Mouse (Mus musculus) ES-Bruce4 (cell line): ENCODE results near the gene Slmap. TPM values are rescaled to one million over a fixed set of nuclear protein-coding genes. Genes with fewer than 3 reads are reported as not detected.

Source experiments
- H3K27ac ChIP-seq: 2 replicates; pipeline ENCODE4 v1.5.1; 2012; ENCODE audit warnings: low read length, inconsistent platforms; ENCODE audit not compliant: insufficient read depth
- H3K27me3 ChIP-seq: 2 replicates; pipeline ENCODE4 v1.6.1; 2012; ENCODE audit warnings: mild to moderate bottlenecking, low read length, inconsistent platforms; ENCODE audit not compliant: control insufficient read depth, poor library complexity, insufficient read depth, severe bottlenecking
- H3K36me3 ChIP-seq: 2 replicates; pipeline ENCODE4 v1.6.1; 2012; ENCODE audit warnings: inconsistent platforms, mild to moderate bottlenecking, low read length, moderate library complexity; ENCODE audit not compliant: control insufficient read depth, poor library complexity, insufficient read depth, severe bottlenecking
- H3K4me1 ChIP-seq: one replicate; pipeline ENCODE4 v1.8.1; 2011; ENCODE audit warnings: low read length; ENCODE audit not compliant: control insufficient read depth, insufficient read depth
- H3K4me3 ChIP-seq: 2 replicates; pipeline ENCODE4 v1.5.1; 2011; ENCODE audit warnings: low read depth, mild to moderate bottlenecking, low read length
- H3K9ac ChIP-seq: 2 replicates; pipeline ENCODE4 v1.6.1; 2012; ENCODE audit warnings: low read depth, mild to moderate bottlenecking, inconsistent platforms; ENCODE audit not compliant: poor library complexity, severe bottlenecking
- H3K9me3 ChIP-seq: replicated peaks from 2 replicates; pipeline ENCODE4 v1.6.1; 2012; ENCODE audit warnings: mild to moderate bottlenecking, low read length, inconsistent platforms; ENCODE audit not compliant: control insufficient read depth, poor library complexity, insufficient read depth, severe bottlenecking
- CTCF ChIP-seq: IDR thresholded peaks from one replicate; pipeline ENCODE4 v1.8.1; 2011; ENCODE audit warnings: low read depth, low read length
- EP300 ChIP-seq: IDR thresholded peaks from 2 replicates; pipeline ENCODE4 v1.6.1; 2011; ENCODE audit warnings: low read depth, low read length; ENCODE audit not compliant: insufficient read depth
- POLR2A ChIP-seq: IDR thresholded peaks from one replicate; pipeline ENCODE4 v1.8.1; 2011; ENCODE audit warnings: low read length; ENCODE audit not compliant: insufficient read depth
- polyA plus RNA-seq: library from polyadenylated mRNA; stranded (reverse); fragments of >200 nt; gene quantifications from 2 replicates; pipeline ENCODE4 v1.2.4, GENCODE M21; 2011; ENCODE audit warnings: low read depth; ENCODE audit not compliant: missing spikeins, insufficient read depth, insufficient read length

Gene Slmap
- polyA plus RNA-seq, 1 experiment, result 145 TPM

GRCm38 (mm10) chr14:26379071-26379470 lies 155.7 kb downstream of the Slmap start:
- H3K27ac ChIP-seq, result peak overlapping the region; percentile 97

GRCm38 (mm10) chr14:26376652-26377051 lies 158.1 kb downstream of the Slmap start:
- H3K4me3 ChIP-seq, result no peak overlapping the region
- H3K27me3 ChIP-seq, result no peaks in the 10 kb centered on the region
- H3K36me3 ChIP-seq, result no peaks in the 10 kb centered on the region
- no peaks in the 10 kb centered on the region for H3K9me3 ChIP-seq
- H3K4me1 ChIP-seq, result no peaks in the 10 kb centered on the region
- TF ChIP-seq EP300, result no peak
- TF ChIP-seq CTCF, result peak; percentile 60
- H3K27ac ChIP-seq, result no peak overlapping the region
- no peak overlapping the region for H3K9ac ChIP-seq

More at GRCm38 (mm10) chr14:26379071-26379470, 155.7 kb downstream of the Slmap start:
- no peaks in the 10 kb centered on the region for H3K4me1 ChIP-seq
- no peaks in the 10 kb centered on the region for H3K27me3 ChIP-seq
- no peaks in the 10 kb centered on the region for H3K9me3 ChIP-seq
- H3K4me3 ChIP-seq, result no peak overlapping the region
- no peaks in the 10 kb centered on the region for H3K36me3 ChIP-seq
- no peak overlapping the region for H3K9ac ChIP-seq
- no peak for TF ChIP-seq POLR2A
- peak; percentile 82 for TF ChIP-seq EP300

Other genes starting within 250 kb of the Slmap start
- gene Dennd6a, start 38.9 kb upstream of the Slmap start, polyA plus RNA-seq, result 63.4 and 63.9 TPM in 2 replicates
- 272 and 281 TPM in 2 replicates for gene Arf4, start 103.1 kb upstream of the Slmap start, polyA plus RNA-seq
- gene Pde12, start 135.0 kb upstream of the Slmap start, polyA plus RNA-seq, result 8.5 TPM in 2 replicates
- gene Dnah12, start 158.3 kb upstream of the Slmap start, polyA plus RNA-seq, result 0.15 and 0.17 TPM in 2 replicates